Mouse (Mus musculus): ENCODE data around the gene Plin3.

Gene Plin3

GRCm38 (mm10) chr17:56292531-56293222, at the start of gene Plin3:
Plin3 (minus strand) TSS chr17:56292873.
- no peak for DNase-seq

GRCm38 (mm10) chr17:56340717-56341116, 48.0 kb upstream of the Plin3 start:
- peak; percentile 62 for DNase-seq

GRCm38 (mm10) chr17:56338909-56339308, 46.2 kb upstream of the Plin3 start:
- DNase-seq = peak; percentile 31

- DNase-seq = no peak
Observed at GRCm38 (mm10) chr17:56337791-56338190, 45.1 kb upstream of the Plin3 start.

GRCm38 (mm10) chr17:56337190-56337589, 44.5 kb upstream of the Plin3 start:
- DNase-seq = peak; percentile 75

GRCm38 (mm10) chr17:56332987-56333386, 40.3 kb upstream of the Plin3 start:
- DNase-seq = no peak

DNA sequence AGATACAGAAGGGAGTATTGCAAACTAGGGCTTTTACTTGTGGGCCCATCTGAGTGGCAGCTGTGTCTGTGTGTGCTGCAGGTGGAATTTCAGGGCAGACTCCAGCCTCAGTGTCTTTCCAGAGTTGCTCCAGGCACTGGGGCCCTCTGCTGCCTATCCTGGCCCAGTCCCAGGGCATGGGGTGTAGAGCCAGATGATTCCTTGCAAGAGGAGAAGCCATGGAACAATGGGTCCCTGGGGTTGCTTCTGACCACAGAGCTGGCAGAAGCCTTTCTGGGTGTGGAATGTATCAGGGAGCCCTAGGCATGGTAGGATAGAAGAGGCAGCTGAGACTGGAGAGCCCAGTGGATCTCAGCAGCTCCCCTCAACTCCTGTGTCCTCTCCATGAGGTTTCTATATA, 38.6 kb upstream of the Plin3 start:
- peak; percentile 33 for DNase-seq

DNA sequence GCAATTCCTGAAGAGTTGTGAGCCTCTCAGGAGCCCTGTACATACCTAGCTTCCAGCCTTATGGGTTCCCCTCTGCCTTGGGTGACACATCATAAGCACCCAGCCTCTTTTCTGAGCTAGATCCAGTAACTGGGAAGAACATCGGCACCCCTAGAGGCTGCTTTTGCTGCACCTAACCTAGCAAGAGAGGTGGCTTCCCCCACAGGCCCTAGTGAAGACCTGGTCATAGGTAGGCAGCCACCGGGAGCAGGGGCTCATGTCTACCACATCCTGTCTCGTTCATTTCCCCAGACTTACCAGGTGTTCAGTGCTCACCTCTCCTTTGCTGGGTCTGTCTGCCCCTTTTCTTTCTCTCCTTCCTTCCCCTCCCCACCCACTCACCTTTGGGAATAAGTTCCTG, 37.7 kb upstream of the Plin3 start:
- no peak for DNase-seq

DNA sequence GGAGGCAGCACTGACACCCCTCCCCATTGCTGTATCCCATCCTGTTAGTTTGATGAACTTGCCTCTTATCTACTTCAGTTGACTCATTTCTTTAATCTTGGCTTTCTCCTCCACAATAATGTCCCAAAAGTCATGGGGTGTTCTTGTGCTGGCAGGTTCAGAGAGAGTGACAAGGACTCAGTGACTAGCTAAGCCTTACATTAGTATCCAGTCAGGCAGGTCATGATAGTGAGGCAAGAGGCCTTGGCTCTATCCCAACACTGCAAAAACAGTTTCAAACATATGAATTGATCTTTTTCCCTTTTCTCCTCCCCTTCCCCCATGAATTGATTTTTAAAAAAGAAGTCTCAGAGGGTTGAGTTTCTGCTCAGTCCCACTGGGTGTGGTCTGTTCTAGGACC, 36.6 kb upstream of the Plin3 start:
- DNase-seq = no peak

DNA sequence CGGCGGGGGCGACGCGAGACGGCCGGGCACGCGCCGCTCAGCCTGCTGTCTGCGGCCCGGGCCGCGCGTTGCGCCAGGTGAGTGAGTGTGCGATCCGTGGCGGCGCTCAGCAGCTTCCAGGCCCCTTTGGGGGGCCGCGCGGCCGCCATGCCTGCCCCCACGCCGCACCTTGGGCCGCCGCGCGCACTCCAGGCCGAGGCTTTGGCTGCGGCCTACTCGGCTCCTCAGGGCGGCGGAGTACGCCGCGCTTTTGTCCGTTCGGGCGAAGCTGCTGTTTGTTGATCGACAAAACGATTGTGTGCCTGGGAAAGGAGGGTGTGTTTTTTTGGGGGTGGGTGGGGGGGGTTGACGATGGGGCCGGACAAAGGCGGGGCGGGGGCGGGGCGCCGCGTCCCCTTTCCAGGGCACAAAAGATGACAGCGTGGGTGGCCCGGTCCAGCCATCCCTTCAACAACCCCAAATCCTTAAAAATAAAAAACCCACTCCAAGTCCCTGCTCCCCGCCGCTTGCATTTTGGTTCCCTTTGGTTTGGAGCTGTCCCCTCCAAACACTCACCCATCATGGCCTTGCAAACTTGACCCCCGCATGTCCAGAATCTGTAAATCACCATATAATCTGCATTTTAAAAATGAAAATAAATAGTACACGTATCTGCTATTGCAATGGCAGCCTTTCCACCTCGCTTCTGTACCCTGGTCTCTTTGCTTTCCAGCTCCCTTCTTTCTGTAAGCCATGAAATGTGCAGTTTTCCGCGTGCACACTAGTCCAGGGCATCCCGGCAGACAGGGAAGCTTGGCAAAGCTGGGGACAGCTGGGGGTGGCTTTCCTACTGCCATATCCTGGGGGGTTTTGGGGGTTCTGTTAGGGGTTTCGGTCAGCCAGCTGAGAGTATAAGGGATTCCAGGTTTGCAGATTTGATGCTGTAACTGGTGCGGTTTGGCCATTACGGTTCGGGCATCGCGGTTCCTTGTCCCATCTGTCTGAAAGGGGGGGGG, 33.8 kb upstream of the Plin3 start:
- DNase-seq = peak; percentile 33

DNA sequence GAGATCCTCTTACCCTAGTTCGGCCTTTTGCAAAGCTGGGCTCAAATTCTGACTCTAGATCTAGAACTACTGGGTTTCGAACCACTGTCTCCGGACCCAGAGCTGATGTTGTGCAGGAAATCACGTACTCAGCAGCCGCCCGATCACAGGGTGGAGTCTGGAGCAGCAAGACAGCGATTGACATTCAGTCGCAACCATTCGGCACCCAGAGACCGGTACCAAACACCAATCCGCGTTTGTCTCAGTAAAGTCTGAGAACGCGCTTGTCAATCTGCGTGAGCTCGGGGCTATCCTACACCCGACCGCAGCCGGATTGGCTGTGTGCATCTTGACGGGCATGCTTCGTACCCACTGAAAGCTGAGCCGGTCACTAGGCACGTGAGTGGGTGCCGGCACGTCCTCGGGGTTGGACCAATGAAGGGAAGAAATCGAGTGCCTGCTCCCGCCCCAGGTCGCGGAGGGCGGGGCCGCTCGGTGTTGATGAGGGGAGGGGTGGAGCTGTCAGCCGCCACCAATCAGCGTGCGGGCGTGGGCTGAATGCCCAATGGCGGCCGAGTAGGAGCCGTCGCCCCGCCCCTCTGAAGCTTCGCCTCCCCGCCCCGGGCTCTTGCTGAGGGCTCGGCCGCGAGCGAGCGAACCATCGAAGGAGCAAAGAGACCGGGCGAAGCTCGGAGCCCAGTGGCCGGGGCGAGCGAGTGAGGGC, 32.9 kb upstream of the Plin3 start, which contains the start of gene Kdm4b:
Kdm4b (plus strand) TSS at position 613 of the 703 bp plus-strand sequence.
- DNase-seq = peak; percentile 99

DNA sequence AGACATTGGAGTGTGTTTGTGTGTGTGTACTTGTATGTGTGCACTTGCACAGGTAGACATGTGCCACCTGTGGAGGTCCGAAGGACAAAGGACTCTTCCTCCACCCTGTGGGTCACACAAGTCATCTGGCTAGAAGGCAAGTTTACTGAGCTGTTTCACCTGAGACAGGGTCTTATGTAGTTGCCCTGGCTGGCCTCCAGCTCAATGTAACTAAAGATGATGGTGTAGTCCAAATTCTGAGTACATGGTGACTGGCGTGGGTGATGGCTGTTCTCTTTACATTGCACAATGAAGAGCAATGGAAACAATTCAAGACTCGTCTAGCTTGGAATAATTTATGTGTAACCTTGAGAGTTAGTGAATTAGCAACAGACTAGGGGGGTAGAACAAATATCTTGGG, 31.7 kb upstream of the Plin3 start:
- DNase-seq = peak; percentile 28

DNA sequence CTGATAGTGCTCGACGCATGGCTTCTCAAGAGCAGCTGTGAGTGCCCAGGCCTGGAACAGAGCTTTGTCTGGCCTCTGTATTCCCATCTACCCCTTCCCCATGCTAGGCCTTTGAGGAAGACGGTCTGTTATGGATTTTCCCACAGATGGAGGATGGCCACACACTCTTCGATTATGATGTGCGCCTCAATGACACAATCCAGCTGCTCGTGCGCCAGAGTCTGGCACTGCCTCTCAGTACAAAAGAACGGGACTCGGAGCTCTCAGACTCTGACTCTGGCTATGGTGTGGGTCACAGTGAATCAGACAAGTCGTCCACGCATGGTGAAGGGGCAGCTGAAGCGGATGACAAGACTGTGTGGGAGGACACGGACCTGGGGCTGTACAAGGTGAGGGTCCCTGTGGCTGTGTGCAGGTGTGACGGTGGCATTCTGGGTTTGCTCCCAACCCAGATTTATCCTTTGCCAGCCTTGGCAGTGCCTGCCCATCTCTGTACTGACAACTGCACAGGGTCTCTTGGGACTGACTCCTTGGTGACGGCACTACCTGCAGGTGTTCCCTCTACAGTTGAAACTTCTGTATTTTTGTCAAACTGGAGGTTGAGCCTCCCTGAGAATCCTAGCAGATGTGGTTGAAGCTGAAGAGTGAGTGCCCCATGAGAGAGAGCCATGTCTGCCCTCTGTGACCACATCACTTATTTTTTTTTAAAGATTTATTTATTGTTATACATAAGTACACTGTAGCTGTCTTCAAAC, 16.7 kb upstream of the Plin3 start:
- DNase-seq = no peak

- no peak for DNase-seq
Observed at GRCm38 (mm10) chr17:56308088-56308487, 15.4 kb upstream of the Plin3 start.

DNA sequence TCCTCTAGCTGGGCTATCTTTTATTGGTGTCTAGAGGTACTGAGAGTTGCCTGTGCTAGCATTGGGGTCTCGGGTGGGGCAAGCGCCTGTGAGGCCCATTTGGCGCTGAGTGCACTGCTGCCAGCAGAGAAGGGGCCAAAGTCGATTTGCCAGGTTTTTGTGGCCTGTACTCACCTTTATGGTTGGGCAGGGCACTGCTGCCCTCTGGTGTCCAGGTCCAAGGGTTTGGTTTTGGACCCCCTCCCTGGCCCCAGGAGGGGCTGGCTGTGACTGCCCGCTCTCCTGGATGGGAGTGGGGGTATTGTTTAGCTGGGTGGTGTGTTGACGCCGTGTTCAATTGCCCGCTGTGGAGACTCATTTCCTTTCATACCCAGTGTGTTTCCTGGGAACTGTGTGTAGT, 13.2 kb upstream of the Plin3 start:
- no peak for DNase-seq

DNA sequence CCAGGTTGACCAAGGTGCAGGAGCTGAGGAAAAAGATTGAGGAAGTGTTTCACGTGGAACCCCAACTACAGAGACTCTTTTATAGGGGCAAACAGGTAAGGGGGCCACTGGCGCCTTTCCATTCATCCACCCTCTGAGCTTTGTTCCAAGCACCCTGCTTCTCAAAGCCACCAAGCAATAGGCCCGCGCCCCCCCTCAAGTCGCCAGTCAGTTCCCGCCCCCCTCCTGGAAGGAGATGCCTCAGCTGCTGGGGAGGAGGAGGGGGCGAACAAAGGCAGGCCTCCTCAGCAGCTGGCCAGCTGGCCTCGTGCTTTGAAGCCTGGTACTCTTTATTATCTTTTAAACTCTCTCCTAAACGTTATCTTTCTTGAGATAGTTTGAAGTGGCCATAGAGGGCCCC, 12.5 kb upstream of the Plin3 start:
- DNase-seq = no peak

DNA sequence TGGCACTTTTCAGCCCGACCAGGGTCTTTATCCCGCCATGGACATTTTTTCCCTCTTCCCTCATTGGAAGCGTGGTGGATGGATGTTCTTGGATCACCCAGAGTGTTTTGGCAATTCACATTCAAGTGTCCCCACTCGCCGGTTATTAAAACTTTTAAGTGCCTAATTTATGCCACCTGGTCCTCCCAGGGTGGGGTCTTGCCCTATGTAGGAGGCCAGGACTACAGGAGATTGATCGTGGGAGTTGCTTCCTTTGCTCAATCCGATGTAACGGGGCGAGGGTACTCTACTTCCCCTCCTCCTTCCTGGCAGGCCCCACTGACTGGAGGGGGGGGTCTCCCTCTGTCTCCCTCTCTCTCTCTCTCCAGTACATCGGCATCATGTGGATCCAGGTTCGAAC, 12.0 kb upstream of the Plin3 start:
- DNase-seq = no peak

DNA sequence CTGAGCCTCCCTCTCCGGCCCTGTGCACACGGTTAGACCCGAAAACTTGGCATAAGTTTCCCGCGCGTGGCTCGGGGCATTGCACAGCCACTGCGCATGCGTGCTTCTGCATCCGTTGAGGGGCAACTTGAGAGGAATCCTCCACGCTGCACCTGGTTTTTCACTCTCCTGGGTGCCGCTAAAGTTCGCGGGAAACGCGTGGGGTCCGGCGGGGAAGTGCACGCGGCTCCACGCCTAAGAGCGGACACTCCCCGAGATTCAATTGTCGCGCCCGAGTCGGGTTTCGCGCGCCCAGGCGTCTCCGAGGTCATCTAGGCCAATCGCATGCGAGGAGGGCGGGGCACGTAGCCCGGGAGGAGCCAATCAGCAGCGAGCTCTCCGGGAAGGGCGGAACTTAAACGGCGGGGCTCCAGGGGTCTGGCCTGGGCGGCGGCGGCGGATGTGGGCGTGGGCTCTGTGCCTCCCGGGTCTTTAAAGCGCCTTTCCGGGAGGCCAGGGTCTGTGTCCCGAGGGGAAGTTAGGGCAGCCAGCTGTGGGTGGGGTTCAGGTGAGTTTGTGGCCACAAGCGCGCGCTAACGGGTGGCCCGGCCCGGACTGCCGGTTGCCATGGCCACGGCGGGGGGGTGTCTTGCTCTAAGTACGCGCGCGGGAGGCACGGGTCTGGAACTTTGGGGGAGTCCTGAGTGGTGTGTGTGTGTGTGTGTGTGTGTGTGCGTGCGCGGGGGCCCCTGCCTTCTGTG, 11.3 kb upstream of the Plin3 start:
- DNase-seq = peak; percentile 92

DNA sequence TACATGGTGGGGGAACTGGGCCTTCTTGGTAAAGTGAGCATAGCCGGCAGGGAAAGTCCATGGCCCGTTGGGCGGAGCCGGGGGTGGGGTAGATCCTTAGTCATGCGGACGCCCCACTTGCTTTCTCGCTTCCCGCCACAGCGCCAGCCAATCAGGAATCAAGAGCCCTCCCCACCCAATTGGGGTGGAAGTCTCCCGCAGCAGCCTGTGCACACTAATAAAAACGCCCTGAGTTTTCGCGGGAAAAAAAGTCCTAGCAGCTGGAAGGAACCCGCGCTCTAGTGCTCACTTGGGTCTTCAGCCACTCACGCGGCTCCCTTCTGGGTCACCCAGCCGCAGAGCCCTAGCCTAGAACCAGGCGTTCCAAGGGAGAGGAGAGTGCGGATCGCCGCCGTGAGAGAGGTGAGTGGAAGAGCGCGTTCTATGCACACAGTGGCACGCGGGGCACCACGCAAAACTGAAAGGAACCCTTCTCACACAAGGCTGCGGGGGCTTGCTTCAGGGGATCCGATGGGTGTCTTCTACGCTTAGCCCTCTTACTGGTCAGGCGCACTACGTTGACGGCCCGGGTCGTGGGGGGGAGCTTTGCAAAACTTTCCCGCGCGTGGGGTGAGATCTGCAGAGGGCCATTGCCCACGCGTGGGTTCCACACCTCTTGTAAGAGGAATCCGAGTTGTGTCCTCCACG, 10.6 kb upstream of the Plin3 start, which contains the start of gene Uhrf1:
Uhrf1 (plus strand) TSS at position 162 of the 687 bp plus-strand sequence.
- no peak for DNase-seq

DNA sequence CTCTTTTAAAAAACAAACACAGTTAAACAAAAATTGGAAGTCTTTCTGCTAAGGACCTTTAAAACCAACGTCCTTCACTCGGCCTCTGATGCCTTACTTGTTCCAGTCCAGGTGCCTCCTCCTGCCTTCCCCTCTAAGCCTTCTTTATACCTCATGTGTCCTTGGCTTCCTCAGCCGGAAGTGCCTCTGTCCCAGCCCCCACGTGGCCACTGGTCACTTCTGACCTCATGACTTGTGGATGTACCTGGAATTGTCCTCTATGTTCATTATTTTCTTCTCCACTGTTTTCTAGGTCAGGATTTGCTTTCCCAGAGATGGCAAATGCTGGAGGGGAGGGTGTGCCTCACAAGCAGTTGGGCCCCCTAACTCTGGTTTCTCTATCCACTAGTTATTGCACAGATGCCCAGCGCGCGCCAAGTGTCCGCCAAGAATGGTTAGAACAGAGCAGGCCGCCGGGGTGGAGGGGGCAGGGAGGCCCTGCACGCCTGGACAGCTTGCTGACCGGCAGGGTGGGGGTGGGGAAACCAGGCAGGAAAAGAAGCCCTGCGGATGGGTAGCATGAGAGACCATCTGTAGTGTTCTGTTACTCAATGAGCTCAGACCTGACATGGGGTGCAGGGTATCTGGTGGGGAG, 9.8 kb upstream of the Plin3 start:
- DNase-seq = no peak

GRCm38 (mm10) chr17:56300186-56300585, 7.5 kb upstream of the Plin3 start, which contains the start of gene Arrdc5:
Arrdc5 (minus strand) TSS chr17:56300286.
- DNase-seq = no peak

Measured in cerebellum, adult 8-10 months (tissue).